Mouse (Mus musculus) layer of hippocampus, adult 2 months (tissue): ENCODE data around the gene Camk1. TPM values are rescaled to one million over a fixed set of nuclear protein-coding genes. Genes with fewer than 3 reads are reported as not detected.
A peak's percentile ranks its signal among the peaks of the same experiment; 100 is the strongest.

Experiments
- DNase-seq, 2 experiments: peaks; one replicate each; pipeline ENCODE4 v3.0.0; 2022; ENCODE audit warnings: low spot score in 2 of 2
- H3K27ac ChIP-seq: fragments of 200-600 bp; 2 replicates; pipeline ENCODE4 v1.8.1; 2022
- H3K4me3 ChIP-seq: fragments of 200-600 bp; 2 replicates; pipeline ENCODE4 v1.8.1; 2022; ENCODE audit warnings: mild to moderate bottlenecking
- CTCF ChIP-seq: fragments of 200-600 bp; conservative IDR thresholded peaks from 2 replicates; pipeline ENCODE4 v1.8.1; 2022; ENCODE audit warnings: antibody characterized with exemption, mild to moderate bottlenecking, moderate library complexity
- long read RNA-seq, 2 experiments: library from polyadenylated mRNA; stranded (forward); transcript quantifications; one replicate each; pipeline ENCODE4 v2.0.0; 2021; ENCODE audit warnings: borderline mapping rate in 2 of 2
- total RNA-seq, 2 experiments: library from RNA; stranded (reverse); gene quantifications; 2 replicates each; pipeline ENCODE4 v1.2.3; 2021

Camk1 gene
- total RNA-seq: 10 to 100 TPM; 45.4 to 52.0 TPM
- long read RNA-seq, experiment 1, transcript Camk1-201 (12 exons, 1,496 nt): major isoform, 50 of 61 reads
- long read RNA-seq, experiment 1, partial matches to known transcripts: 0 of 61 reads
- long read RNA-seq, experiment 1, other reads (novel, unspliced or antisense): 8 of 61 reads
- long read RNA-seq, experiment 2, transcript Camk1-201 (12 exons, 1,496 nt): major isoform, 53 of 71 reads
- long read RNA-seq, experiment 2, partial matches to known transcripts: 6 of 71 reads
- long read RNA-seq, experiment 2, other reads (novel, unspliced or antisense): 8 of 71 reads

GRCm38 (mm10) chr6:113343177-113344092 lies at the start of gene Camk1:
TSS of gene Camk1 (minus strand) at chr6:113343984.
- peak within 1 kb of the TSS; percentile 92 for H3K27ac ChIP-seq
- DNase-seq: peak; percentile 53 to 56
- TF ChIP-seq CTCF: no peak
- peak within 1 kb of the TSS; percentile 70 for H3K4me3 ChIP-seq

DNA sequence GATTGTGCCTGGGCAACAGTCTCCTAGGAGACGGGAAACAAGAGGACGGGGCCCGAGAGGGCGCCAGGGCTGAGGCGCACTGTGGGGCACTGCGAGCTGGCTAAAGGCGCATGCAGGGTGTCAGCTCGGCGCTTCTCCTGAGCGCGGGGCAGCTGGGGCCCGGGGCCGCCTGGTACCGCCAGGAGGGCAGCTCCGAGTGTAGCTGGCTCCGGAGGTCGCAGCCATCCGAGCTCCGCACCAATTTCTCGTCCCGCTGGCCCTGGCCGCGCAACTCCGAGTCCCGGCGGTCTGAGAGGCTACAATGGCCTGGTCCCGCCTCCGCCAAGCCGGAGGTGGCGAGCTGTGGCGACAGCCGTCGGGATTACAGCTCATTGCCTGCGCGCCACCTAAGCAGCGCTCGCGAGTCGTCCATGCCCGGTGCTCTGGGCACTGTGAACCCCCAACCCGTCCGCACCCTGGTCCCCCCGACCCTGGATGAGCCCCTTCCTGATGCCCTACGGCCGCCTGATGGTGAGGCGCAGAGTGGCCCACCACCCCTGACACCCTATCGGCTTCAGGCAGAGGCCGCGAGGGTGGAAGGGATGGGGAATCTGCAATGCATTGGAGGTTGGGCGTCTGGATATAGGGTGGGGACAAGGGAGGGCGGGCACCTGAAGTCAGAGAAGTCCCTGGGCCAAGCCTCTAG lies 48.7 kb upstream of the Camk1 start:
- peak; percentile 49 to 63 for DNase-seq
- H3K4me3 ChIP-seq: peak overlapping the region; percentile 59
- TF ChIP-seq CTCF: peak; percentile 15; the same call in 1 of the 2 replicates
- H3K27ac ChIP-seq: peak overlapping the region; percentile 95

DNA sequence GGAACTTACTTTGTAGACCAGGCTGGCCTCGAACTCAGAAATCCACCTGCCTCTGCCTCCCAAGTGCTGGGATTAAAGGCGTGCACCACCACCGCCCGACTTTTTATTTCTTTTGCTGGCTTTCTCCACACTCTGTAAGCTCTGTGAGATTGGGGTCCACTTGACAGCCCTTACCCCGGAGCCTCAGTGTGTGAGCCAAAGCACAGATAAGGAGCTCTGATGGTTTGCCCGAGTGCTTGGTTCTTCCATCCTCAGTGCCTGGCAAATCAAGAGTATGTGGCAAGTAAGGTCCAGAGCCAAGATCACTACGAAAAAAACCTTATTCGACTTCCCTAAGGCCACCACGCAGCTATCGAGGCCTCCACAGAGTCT lies 48.2 kb upstream of the Camk1 start:
- DNase-seq: no peak
- H3K27ac ChIP-seq: peak overlapping the region; percentile 95

GRCm38 (mm10) chr6:113390715-113391114 lies 46.9 kb upstream of the Camk1 start:
- Histone ChIP-seq H3K4me3 (no peak overlapping the region), H3K27ac (0 out of 2 replicates have a peak overlapping the region, but pooled peaks have one; percentile 36)
- DNase-seq: no peak
- no peak for TF ChIP-seq CTCF

More for the DNA sequence above, 48.2 kb upstream of the Camk1 start:
- TF ChIP-seq CTCF: no peak
- H3K4me3 ChIP-seq: peak overlapping the region; percentile 59

- no peak for DNase-seq
- Histone ChIP-seq H3K4me3 (no peak within 1 kb of the TSS), H3K27ac (peak within 1 kb of the TSS; percentile 16; the same call in 1 of the 2 replicates)
- TF ChIP-seq CTCF: no peak
Observed at GRCm38 (mm10) chr6:113388960-113389359, 45.2 kb upstream of the Camk1 start, which contains the start of gene Ttll3. TSS of gene Ttll3 (plus strand) at chr6:113389260.

GRCm38 (mm10) chr6:113386025-113386424 lies 42.2 kb upstream of the Camk1 start:
- H3K27ac ChIP-seq: peak overlapping the region; percentile 76
- no peak for DNase-seq
- no peak overlapping the region for H3K4me3 ChIP-seq
- TF ChIP-seq CTCF: no peak

- Histone ChIP-seq H3K27ac (peak overlapping the region; percentile 76), H3K4me3 (no peak overlapping the region)
- no peak for DNase-seq
- TF ChIP-seq CTCF: no peak
Observed at GRCm38 (mm10) chr6:113385160-113385714, 41.5 kb upstream of the Camk1 start.

GRCm38 (mm10) chr6:113384351-113384927 lies 40.7 kb upstream of the Camk1 start:
- Histone ChIP-seq H3K4me3 (no peak overlapping the region), H3K27ac (peak overlapping the region; percentile 76)
- peak in 1 of 2 experiments; percentile 52 for DNase-seq
- TF ChIP-seq CTCF: no peak

GRCm38 (mm10) chr6:113380480-113380879 lies 36.7 kb upstream of the Camk1 start:
- no peak overlapping the region for H3K4me3 ChIP-seq
- DNase-seq: no peak
- peak; percentile 43 for TF ChIP-seq CTCF
- H3K27ac ChIP-seq: no peak overlapping the region

- peak overlapping the region; percentile 77 for H3K4me3 ChIP-seq
- peak overlapping the region; percentile 100; the same call in 1 of the 2 replicates for H3K27ac ChIP-seq
- DNase-seq: no peak
- no peak for TF ChIP-seq CTCF
Observed at GRCm38 (mm10) chr6:113379246-113379645, 35.5 kb upstream of the Camk1 start.

DNA sequence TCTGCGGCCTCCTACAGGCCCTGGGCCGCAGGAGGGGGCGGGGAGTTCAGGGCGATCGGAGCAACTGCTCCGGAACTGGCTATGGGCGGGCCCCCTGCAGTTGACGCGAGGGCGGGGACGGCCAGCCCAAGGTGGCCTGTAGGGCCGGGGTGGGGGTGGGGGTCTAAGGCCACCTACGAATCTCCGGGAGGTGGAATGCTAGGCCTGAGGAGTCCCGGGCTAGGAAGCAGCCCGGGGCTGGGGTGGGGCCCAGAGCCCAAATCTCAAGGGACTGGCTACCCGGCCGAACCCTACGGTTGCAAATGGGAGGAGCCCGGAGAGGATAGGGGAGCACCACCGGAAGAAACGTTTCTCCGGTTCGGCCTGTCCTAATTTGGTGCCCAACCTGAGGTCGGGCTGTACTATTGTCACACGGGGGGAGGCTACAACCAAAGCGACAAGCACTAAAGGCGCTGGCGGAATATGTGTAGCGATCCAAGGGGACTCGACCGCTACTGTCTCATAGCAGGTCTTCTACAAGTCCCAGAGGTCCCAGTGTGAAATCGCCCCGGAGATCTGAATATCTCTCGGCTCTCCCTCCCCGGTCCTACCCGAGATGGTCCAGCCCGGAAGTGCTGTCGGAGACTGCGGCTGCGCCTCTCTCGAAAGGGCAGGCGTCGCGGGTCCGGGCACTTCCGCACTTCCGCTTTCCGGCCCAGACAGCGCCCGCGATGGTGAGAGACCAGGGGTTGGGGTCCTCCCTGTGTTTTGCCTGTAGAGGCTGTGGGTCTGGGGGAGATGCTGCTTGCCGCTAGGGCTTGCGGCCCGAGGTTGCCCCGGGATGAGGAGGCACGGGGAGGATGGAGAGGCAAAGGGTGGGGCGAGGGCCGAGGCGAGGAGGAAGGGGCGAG lies 34.0 kb upstream of the Camk1 start, which contains the start of the genes Tada3 and Arpc4:
Gene Tada3 (minus strand): TSS at position 388 of the 890 bp plus-strand sequence.
Gene Arpc4 (plus strand): TSS at position 620 of the 890 bp plus-strand sequence.
- DNase-seq: peak; percentile 89
- Histone ChIP-seq H3K27ac (peak within 1 kb of the TSS; percentile 100), H3K4me3 (peak within 1 kb of the TSS; percentile 77)
- TF ChIP-seq CTCF: peak; percentile 30
